Mouse (Mus musculus) B cell, adult 2 months (primary cell): ENCODE measurements around the gene Vmn1r48.
"Not testable (repeated sequence)": the region's sequence is repeated elsewhere in the genome, so short reads cannot be mapped to it uniquely, and the experiment has no call there.

Experiments used
- DNase-seq, 2 experiments: peaks; one replicate each; pipeline ENCODE4 v3.0.0; 2022

Vmn1r48 gene

GRCm38 (mm10) chr6:90036741-90037140 lies at the start of gene Vmn1r48:
Vmn1r48 (minus strand) TSS chr6:90036841.
- DNase-seq = not testable (repeated sequence)

- DNase-seq = no peak
Measured at GRCm38 (mm10) chr6:90078406-90078805, 41.8 kb upstream of the Vmn1r48 start, which contains the start of gene Vmn1r49. Vmn1r49 (minus strand) TSS chr6:90078506.

- DNase-seq = not testable (repeated sequence)
Measured at GRCm38 (mm10) chr6:90015847-90016246, 20.8 kb downstream of the Vmn1r48 start, which contains the start of gene Vmn1r47. Vmn1r47 (plus strand) TSS chr6:90016147.

GRCm38 (mm10) chr6:89985989-89986388 lies 50.7 kb downstream of the Vmn1r48 start:
- DNase-seq = no peak
